Mouse (Mus musculus) cerebellum, adult 9-10 months (tissue): Measurements from ENCODE around the gene Tefm.
"Not testable (repeated sequence)": the region's sequence is repeated elsewhere in the genome, so short reads cannot be mapped to it uniquely, and the experiment has no call there.

ENCODE experiments used
- DNase-seq: peaks from one replicate; pipeline ENCODE4 v3.0.0; 2022

Tefm gene

GRCm38 (mm10) chr11:80141825-80142521 lies at the start of gene Tefm:
Gene Tefm (minus strand): TSS chr11:80142175.
- peak; percentile 86 for DNase-seq

- no peak for DNase-seq
These were observed 48.3 kb upstream of the Tefm start for GRCm38 (mm10) chr11:80190280-80190679.

GRCm38 (mm10) chr11:80185441-80185976 lies 43.5 kb upstream of the Tefm start:
- DNase-seq, result not testable (repeated sequence)

GRCm38 (mm10) chr11:80184531-80185071 lies 42.6 kb upstream of the Tefm start:
- no peak for DNase-seq

- DNase-seq, result peak; percentile 90
These were observed 41.8 kb upstream of the Tefm start, which contains the start of gene Rnf135 for GRCm38 (mm10) chr11:80183705-80184255. Gene Rnf135 (plus strand): TSS chr11:80183851.

- DNase-seq, result not testable (repeated sequence)
These were observed 41.2 kb upstream of the Tefm start for GRCm38 (mm10) chr11:80183054-80183704.

- DNase-seq, result no peak
These were observed 39.2 kb upstream of the Tefm start for GRCm38 (mm10) chr11:80181021-80181749.

- DNase-seq, result no peak
These were observed 36.3 kb upstream of the Tefm start for GRCm38 (mm10) chr11:80178316-80178715.

- no peak for DNase-seq
These were observed 35.2 kb upstream of the Tefm start for GRCm38 (mm10) chr11:80176911-80177895.

GRCm38 (mm10) chr11:80173963-80174670 lies 32.1 kb upstream of the Tefm start:
- no peak for DNase-seq

GRCm38 (mm10) chr11:80171884-80172283 lies 29.9 kb upstream of the Tefm start:
- DNase-seq, result no peak

GRCm38 (mm10) chr11:80170351-80170750 lies 28.4 kb upstream of the Tefm start:
- no peak for DNase-seq

- DNase-seq, result no peak
These were observed 27.7 kb upstream of the Tefm start for GRCm38 (mm10) chr11:80169629-80170028.

GRCm38 (mm10) chr11:80168611-80169249 lies 26.8 kb upstream of the Tefm start:
- no peak for DNase-seq

GRCm38 (mm10) chr11:80168121-80168520 lies 26.1 kb upstream of the Tefm start:
- DNase-seq, result no peak

- DNase-seq, result no peak
These were observed 22.2 kb upstream of the Tefm start for GRCm38 (mm10) chr11:80164224-80164623.

GRCm38 (mm10) chr11:80163362-80164116 lies 21.6 kb upstream of the Tefm start:
- no peak for DNase-seq

GRCm38 (mm10) chr11:80161041-80161440 lies 19.1 kb upstream of the Tefm start:
- no peak for DNase-seq

- DNase-seq, result no peak
These were observed 17.0 kb upstream of the Tefm start for GRCm38 (mm10) chr11:80159018-80159417.

GRCm38 (mm10) chr11:80156841-80157240 lies 14.9 kb upstream of the Tefm start:
- no peak for DNase-seq
